Mouse (Mus musculus) heart, adult 2 months (tissue): ENCODE results near the gene Irak1bp1. TPM values are rescaled to one million over a fixed set of nuclear protein-coding genes. Genes with fewer than 3 reads are reported as not detected.
A peak's percentile ranks its signal among the peaks of the same experiment; 100 is the strongest.

ENCODE experiments used
- DNase-seq, 2 experiments: peaks; one replicate each; pipeline ENCODE4 v3.0.0; 2021
- H3K27ac ChIP-seq: fragments of 200-600 bp; 2 replicates; pipeline ENCODE4 v1.8.1; 2022
- H3K27me3 ChIP-seq: fragments of 200-500 bp; 2 replicates; pipeline ENCODE4 v1.6.1; 2012; ENCODE audit warnings: mild to moderate bottlenecking, low read length, inconsistent platforms, mixed read lengths; ENCODE audit not compliant: control insufficient read depth, insufficient read depth
- H3K36me3 ChIP-seq: fragments of 200-500 bp; 2 replicates; pipeline ENCODE4 v1.6.1; 2012; ENCODE audit warnings: low read length, inconsistent platforms; ENCODE audit not compliant: control insufficient read depth, insufficient read depth
- H3K4me1 ChIP-seq: fragments of 200-500 bp; 2 replicates; pipeline ENCODE4 v1.6.1; 2011; ENCODE audit warnings: low read length; ENCODE audit not compliant: control insufficient read depth, insufficient read depth
- H3K4me3 ChIP-seq: fragments of 200-600 bp; 2 replicates; pipeline ENCODE4 v1.8.1; 2022
- H3K79me2 ChIP-seq: fragments of 200-500 bp; replicated peaks from 2 replicates; pipeline ENCODE4 v1.6.1; 2012; ENCODE audit warnings: mild to moderate bottlenecking, inconsistent platforms, low read length, moderate library complexity, mixed read lengths; ENCODE audit not compliant: control insufficient read depth, insufficient read depth
- H3K9ac ChIP-seq: fragments of 200-500 bp; 2 replicates; pipeline ENCODE4 v1.6.1; 2012; ENCODE audit warnings: low read depth, mild to moderate bottlenecking, control low read depth, inconsistent platforms, low read length, mixed read lengths
- CTCF ChIP-seq: fragments of 200-600 bp; IDR thresholded peaks from 2 replicates; pipeline ENCODE4 v1.8.1; 2022; ENCODE audit warnings: antibody characterized with exemption, mild to moderate bottlenecking, moderate library complexity
- EP300 ChIP-seq: fragments of 200-500 bp; IDR thresholded peaks from 2 replicates; pipeline ENCODE4 v1.6.1; 2011; ENCODE audit warnings: low read depth, low read length, control low read depth; ENCODE audit not compliant: insufficient read depth
- POLR2A ChIP-seq: fragments of 200-500 bp; IDR thresholded peaks from 2 replicates; pipeline ENCODE4 v1.6.1; 2011; ENCODE audit warnings: mild to moderate bottlenecking, low read depth, low read length, control low read depth; ENCODE audit not compliant: insufficient read depth
- whole genome bisulfite sequencing: fragments of 180-500 bp; shearing (Covaris S2); methylation state at CpG from one replicate; pipeline ENCODE4 v1.1.7; 2018; 5-methylcytosine and 5-hydroxymethylcytosine counted together
- intact Hi-C: fragments of 180-260 bp; cut with DNase I; formaldehyde crosslinking; loops from one replicate; pipeline ENCODE4 v1.15.1; 2025
- polyA plus RNA-seq: library from polyadenylated mRNA; depleted of rRNA; stranded (reverse); fragments of >200 nt; gene quantifications from 2 replicates; pipeline ENCODE4 v1.2.3, GENCODE M21; 2012; rRNA removed
- total RNA-seq, 2 experiments: library from RNA; stranded (reverse); gene quantifications; 2 replicates each; pipeline ENCODE4 v1.2.3; 2021

The Irak1bp1 gene
- total and polyA plus RNA-seq, 3 experiments, result 2.3 to 3.2 (median 2.4) TPM

DNA sequence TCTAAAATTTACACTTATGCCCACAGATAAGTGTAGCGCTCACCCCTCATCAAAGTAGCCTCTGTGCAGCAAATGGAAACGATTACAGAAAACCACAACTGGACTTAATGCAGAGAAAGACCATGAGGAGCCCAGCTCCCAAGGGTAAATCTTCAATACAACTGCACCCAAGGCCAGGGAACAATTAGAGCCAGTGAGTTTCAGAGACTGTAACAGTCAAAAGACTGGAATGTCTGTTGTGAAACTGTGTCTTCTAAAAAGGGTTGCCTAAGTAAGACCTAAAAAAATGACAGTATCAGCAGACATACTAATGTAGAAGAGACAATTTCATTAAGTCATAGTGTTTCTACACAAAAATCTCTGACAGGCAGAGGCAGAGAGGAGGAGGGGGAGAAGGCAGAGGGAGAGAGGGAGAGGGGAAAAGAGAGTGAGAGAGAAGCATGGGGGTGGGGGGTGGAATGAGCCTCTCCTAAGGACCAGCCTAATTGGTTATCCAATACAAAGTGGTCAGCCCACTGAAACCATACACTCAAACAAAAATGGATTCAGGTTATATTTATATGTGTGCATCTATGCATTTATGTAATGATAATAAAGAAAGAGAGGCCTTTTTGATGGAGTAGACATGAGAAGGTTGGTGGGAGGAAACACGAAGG lies 32.6 kb downstream of the Irak1bp1 start:
- Histone ChIP-seq H3K4me1 (no peaks in the 10 kb centered on the region), H3K4me3 (no peak overlapping the region), H3K79me2 (no peaks in the 10 kb centered on the region), H3K27me3 (no peaks in the 10 kb centered on the region), H3K9ac (no peak overlapping the region), H3K36me3 (no peaks in the 10 kb centered on the region), H3K27ac (no peak overlapping the region)
- intact Hi-C loops, result no loop called here
- TF ChIP-seq CTCF (no peak), POLR2A (no peak), EP300 (no peak)
- DNase-seq, result no peak
- 86% methylated on average over 3 of the region's 3 CpGs for WGBS

- H3K79me2 ChIP-seq, result no peaks in the 10 kb centered on the region
- WGBS, result 83% methylated on average over 1 of the region's 1 CpGs
- TF ChIP-seq EP300 (no peak), CTCF (no peak), POLR2A (no peak)
- H3K27me3 ChIP-seq, result no peaks in the 10 kb centered on the region
- H3K4me3 ChIP-seq, result no peak overlapping the region
- intact Hi-C loops, result no loop called here
- H3K27ac ChIP-seq, result no peak overlapping the region
- H3K36me3 ChIP-seq, result peaks cover 2% of the 10 kb centered on the region; the same call in 1 of the 2 replicates
- H3K9ac ChIP-seq, result no peak overlapping the region
- DNase-seq, result no peak
- H3K4me1 ChIP-seq, result no peaks in the 10 kb centered on the region
Observed at GRCm38 (mm10) chr9:82866121-82866520, 36.8 kb downstream of the Irak1bp1 start.

- H3K27ac ChIP-seq, result no peak overlapping the region
- H3K9ac ChIP-seq, result no peak overlapping the region
- H3K4me3 ChIP-seq, result no peak overlapping the region
- no peaks in the 10 kb centered on the region for H3K79me2 ChIP-seq
- peaks cover 6% of the 10 kb centered on the region; the same call in 1 of the 2 replicates for H3K36me3 ChIP-seq
- no peaks in the 10 kb centered on the region for H3K4me1 ChIP-seq
- TF ChIP-seq EP300 (no peak), POLR2A (no peak), CTCF (no peak)
- intact Hi-C loops, result no loop called here
- H3K27me3 ChIP-seq, result no peaks in the 10 kb centered on the region
- no peak for DNase-seq
- WGBS, result 86% methylated on average over 3 of the region's 3 CpGs
Observed at GRCm38 (mm10) chr9:82867698-82868097, 38.4 kb downstream of the Irak1bp1 start.

- Histone ChIP-seq H3K4me1 (no peaks in the 10 kb centered on the region), H3K27ac (no peak overlapping the region), H3K79me2 (no peaks in the 10 kb centered on the region), H3K36me3 (peaks cover 7% of the 10 kb centered on the region), H3K9ac (no peak overlapping the region), H3K27me3 (no peaks in the 10 kb centered on the region), H3K4me3 (no peak overlapping the region)
- intact Hi-C loops, result loop anchor here (5.0 kb wide), 1 partner anchor 35 kb away; no protein-coding TSS in a partner anchor
- no peak for DNase-seq
- WGBS, result 95% methylated on average over 1 of the region's 1 CpGs
- no peak for TF ChIP-seq POLR2A
- no peak for TF ChIP-seq CTCF
- TF ChIP-seq EP300, result no peak
Observed at GRCm38 (mm10) chr9:82877078-82877477, 47.7 kb downstream of the Irak1bp1 start.

GRCm38 (mm10) chr9:82884177-82884576 lies 54.8 kb downstream of the Irak1bp1 start:
- no peak overlapping the region for H3K4me3 ChIP-seq
- intact Hi-C loops, result no loop called here
- DNase-seq, result no peak
- H3K9ac ChIP-seq, result no peak overlapping the region
- no peaks in the 10 kb centered on the region for H3K27me3 ChIP-seq
- H3K4me1 ChIP-seq, result no peaks in the 10 kb centered on the region
- H3K27ac ChIP-seq, result no peak overlapping the region
- peaks cover 2% of the 10 kb centered on the region for H3K36me3 ChIP-seq
- no peak for TF ChIP-seq EP300
- peak; percentile 43 for TF ChIP-seq CTCF
- no peaks in the 10 kb centered on the region for H3K79me2 ChIP-seq

GRCm38 (mm10) chr9:82888645-82889044 lies 59.3 kb downstream of the Irak1bp1 start:
- Histone ChIP-seq H3K79me2 (no peaks in the 10 kb centered on the region), H3K27me3 (no peaks in the 10 kb centered on the region), H3K36me3 (peaks cover 3% of the 10 kb centered on the region), H3K4me3 (no peak overlapping the region), H3K27ac (no peak overlapping the region), H3K4me1 (no peaks in the 10 kb centered on the region), H3K9ac (no peak overlapping the region)
- intact Hi-C loops, result no loop called here
- no peak for DNase-seq
- no peak for TF ChIP-seq CTCF
- no peak for TF ChIP-seq POLR2A
- no peak for TF ChIP-seq EP300

Other genes with a start within 250 kb of the Irak1bp1 start
- 10 to 100 TPM; 29.0 to 29.3 TPM for gene Phip, start 146.0 kb downstream of the Irak1bp1 start, total RNA-seq
- 2.6 and 6.4 TPM in 2 replicates for gene Phip, start 146.0 kb downstream of the Irak1bp1 start, polyA plus RNA-seq